Mouse (Mus musculus): ENCODE measurements around the gene BC052040. TPM values are rescaled to one million over a fixed set of nuclear protein-coding genes. Genes with fewer than 3 reads are reported as not detected.

The BC052040 gene
- polyA plus RNA-seq, 1 experiment from 2014 or later = 16.7 TPM

DNA sequence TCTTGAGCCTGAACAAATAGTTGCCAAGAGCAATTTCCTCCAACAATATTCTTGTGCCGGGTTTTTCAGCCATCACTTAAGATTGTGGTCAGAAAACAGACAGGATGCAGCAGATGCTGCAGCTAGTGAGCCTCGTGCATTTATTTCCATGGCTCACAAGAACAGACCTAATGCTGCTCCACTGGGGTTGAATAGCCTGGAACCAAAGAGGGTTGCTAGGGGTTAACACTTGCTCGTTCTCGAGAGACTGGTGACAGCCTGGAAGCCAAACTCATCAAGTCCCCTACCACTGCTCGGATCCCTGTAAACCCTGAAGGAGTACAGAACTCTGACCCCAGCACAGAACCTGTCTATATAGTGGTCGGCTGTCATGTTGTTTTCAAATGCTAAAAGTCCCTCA is 144.4 kb downstream of the BC052040 start:
- H3K9me3 ChIP-seq (replicated peaks; ENCODE audit: control insufficient read depth, low read length) = no peaks in the 10 kb centered on the region
- no peak for ATAC-seq (replicated peaks; ENCODE audit: insufficient number of reproducible peaks, low FRiP score, low TSS enrichment)
- peaks cover 8% of the 10 kb centered on the region for H3K4me1 ChIP-seq (ENCODE audit: control insufficient read depth, insufficient read depth, low read length)
- WGBS (ENCODE audit: insufficient replicate concordance) = 42% methylated on average over 6 of the region's 6 CpGs
- H3K27me3 ChIP-seq (ENCODE audit: control insufficient read depth, insufficient read depth, low read length) = no peaks in the 10 kb centered on the region
- H3K4me3 ChIP-seq (ENCODE audit: low read depth, low read length) = no peak overlapping the region
- no peak overlapping the region for H3K9ac ChIP-seq (ENCODE audit: low read depth, low read length)
- H3K27ac ChIP-seq (ENCODE audit: low read depth, low read length) = no peak overlapping the region
- 0 out of 2 replicates have a peak, but pooled peaks cover 2% of the 10 kb centered on the region for H3K36me3 ChIP-seq (ENCODE audit: control insufficient read depth, insufficient read depth, low read length)
- no peak overlapping the region for H3K4me2 ChIP-seq

GRCm38 (mm10) chr2:115726806-115727205 is 145.3 kb downstream of the BC052040 start:
- H3K9me3 ChIP-seq (replicated peaks; ENCODE audit: control insufficient read depth, low read length) = no peaks in the 10 kb centered on the region
- peaks cover 9% of the 10 kb centered on the region for H3K4me1 ChIP-seq (ENCODE audit: control insufficient read depth, insufficient read depth, low read length)
- H3K4me2 ChIP-seq = no peak overlapping the region
- H3K36me3 ChIP-seq (ENCODE audit: control insufficient read depth, insufficient read depth, low read length) = 0 out of 2 replicates have a peak, but pooled peaks cover 2% of the 10 kb centered on the region
- 80% methylated on average over 5 of the region's 5 CpGs for WGBS (ENCODE audit: insufficient replicate concordance)
- no peak overlapping the region for H3K9ac ChIP-seq (ENCODE audit: low read depth, low read length)
- ATAC-seq (replicated peaks; ENCODE audit: insufficient number of reproducible peaks, low FRiP score, low TSS enrichment) = no peak
- no peak overlapping the region for H3K4me3 ChIP-seq (ENCODE audit: low read depth, low read length)
- H3K27me3 ChIP-seq (ENCODE audit: control insufficient read depth, insufficient read depth, low read length) = no peaks in the 10 kb centered on the region
- no peak overlapping the region for H3K27ac ChIP-seq (ENCODE audit: low read depth, low read length)

- no peak for ATAC-seq (replicated peaks; ENCODE audit: insufficient number of reproducible peaks, low FRiP score, low TSS enrichment)
These were observed 147.1 kb downstream of the BC052040 start for GRCm38 (mm10) chr2:115728627-115729026.

DNA sequence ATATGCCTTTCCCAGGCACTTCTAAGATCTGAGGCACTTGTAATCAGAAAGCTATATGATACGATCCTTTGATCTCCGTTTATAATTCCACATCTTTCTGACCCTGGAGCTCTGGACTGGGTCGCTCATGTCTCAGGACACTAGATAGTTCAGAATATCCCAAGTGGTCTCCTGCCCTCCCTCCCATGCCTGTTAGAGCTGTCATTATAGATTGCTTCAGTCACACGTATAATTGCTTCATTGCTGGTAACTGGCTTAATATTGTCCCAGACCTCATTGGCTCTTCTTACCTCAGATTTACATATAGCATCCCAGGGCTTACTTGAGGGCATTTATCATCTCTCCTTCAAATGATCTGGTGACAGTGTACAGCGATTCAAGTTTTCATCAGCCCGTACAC is 149.0 kb downstream of the BC052040 start:
- 64% methylated on average over 6 of the region's 6 CpGs for WGBS (ENCODE audit: insufficient replicate concordance)
- H3K9ac ChIP-seq (ENCODE audit: low read depth, low read length) = no peak overlapping the region
- no peaks in the 10 kb centered on the region for H3K27me3 ChIP-seq (ENCODE audit: control insufficient read depth, insufficient read depth, low read length)
- H3K4me3 ChIP-seq (ENCODE audit: low read depth, low read length) = no peak overlapping the region
- H3K36me3 ChIP-seq (ENCODE audit: control insufficient read depth, insufficient read depth, low read length) = 0 out of 2 replicates have a peak, but pooled peaks cover 2% of the 10 kb centered on the region
- peaks cover 9% of the 10 kb centered on the region for H3K4me1 ChIP-seq (ENCODE audit: control insufficient read depth, insufficient read depth, low read length)
- ATAC-seq (replicated peaks; ENCODE audit: insufficient number of reproducible peaks, low FRiP score, low TSS enrichment) = no peak
- H3K27ac ChIP-seq (ENCODE audit: low read depth, low read length) = peak overlapping the region; percentile 54
- H3K9me3 ChIP-seq (replicated peaks; ENCODE audit: control insufficient read depth, low read length) = no peaks in the 10 kb centered on the region
- H3K4me2 ChIP-seq = no peak overlapping the region

More at GRCm38 (mm10) chr2:115728627-115729026, 147.1 kb downstream of the BC052040 start:
- Histone ChIP-seq H3K4me2 (no peak overlapping the region), H3K4me3 (ENCODE audit: low read depth, low read length) (no peak overlapping the region), H3K27me3 (ENCODE audit: control insufficient read depth, insufficient read depth, low read length) (no peaks in the 10 kb centered on the region), H3K27ac (ENCODE audit: low read depth, low read length) (no peak overlapping the region), H3K4me1 (ENCODE audit: control insufficient read depth, insufficient read depth, low read length) (peaks cover 9% of the 10 kb centered on the region), H3K36me3 (ENCODE audit: control insufficient read depth, insufficient read depth, low read length) (0 out of 2 replicates have a peak, but pooled peaks cover 2% of the 10 kb centered on the region), H3K9ac (ENCODE audit: low read depth, low read length) (no peak overlapping the region), H3K9me3 (replicated peaks; ENCODE audit: control insufficient read depth, low read length) (no peaks in the 10 kb centered on the region)
- 58% methylated on average over 6 of the region's 6 CpGs for WGBS (ENCODE audit: insufficient replicate concordance)

DNA sequence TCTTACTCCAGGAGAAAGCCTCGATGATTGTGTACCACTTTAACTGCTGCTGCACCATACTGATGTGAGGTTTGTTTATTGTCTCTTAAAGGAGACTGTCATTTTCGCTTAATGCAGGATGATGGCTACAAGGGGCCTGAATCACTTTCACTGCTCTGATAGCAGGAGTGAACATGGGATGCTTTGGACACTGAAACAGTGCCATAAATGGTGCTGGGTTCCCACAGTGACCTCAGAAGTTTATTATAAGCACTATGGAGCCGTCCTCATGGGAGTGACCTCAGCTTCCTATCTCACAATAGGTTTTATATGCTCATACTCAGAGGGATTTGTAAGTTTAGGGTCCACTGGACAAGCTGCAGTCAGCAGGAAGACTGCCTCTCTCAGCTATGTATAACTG is 149.7 kb downstream of the BC052040 start:
- peaks cover 7% of the 10 kb centered on the region for H3K4me1 ChIP-seq (ENCODE audit: control insufficient read depth, insufficient read depth, low read length)
- peak overlapping the region; percentile 54 for H3K27ac ChIP-seq (ENCODE audit: low read depth, low read length)
- H3K9me3 ChIP-seq (replicated peaks; ENCODE audit: control insufficient read depth, low read length) = no peaks in the 10 kb centered on the region
- no peak overlapping the region for H3K9ac ChIP-seq (ENCODE audit: low read depth, low read length)
- WGBS (ENCODE audit: insufficient replicate concordance) = 52% methylated on average over 3 of the region's 3 CpGs
- 0 out of 2 replicates have a peak, but pooled peaks cover 2% of the 10 kb centered on the region for H3K36me3 ChIP-seq (ENCODE audit: control insufficient read depth, insufficient read depth, low read length)
- no peaks in the 10 kb centered on the region for H3K27me3 ChIP-seq (ENCODE audit: control insufficient read depth, insufficient read depth, low read length)
- H3K4me3 ChIP-seq (ENCODE audit: low read depth, low read length) = no peak overlapping the region
- H3K4me2 ChIP-seq = no peak overlapping the region
- no peak for ATAC-seq (replicated peaks; ENCODE audit: insufficient number of reproducible peaks, low FRiP score, low TSS enrichment)

DNA sequence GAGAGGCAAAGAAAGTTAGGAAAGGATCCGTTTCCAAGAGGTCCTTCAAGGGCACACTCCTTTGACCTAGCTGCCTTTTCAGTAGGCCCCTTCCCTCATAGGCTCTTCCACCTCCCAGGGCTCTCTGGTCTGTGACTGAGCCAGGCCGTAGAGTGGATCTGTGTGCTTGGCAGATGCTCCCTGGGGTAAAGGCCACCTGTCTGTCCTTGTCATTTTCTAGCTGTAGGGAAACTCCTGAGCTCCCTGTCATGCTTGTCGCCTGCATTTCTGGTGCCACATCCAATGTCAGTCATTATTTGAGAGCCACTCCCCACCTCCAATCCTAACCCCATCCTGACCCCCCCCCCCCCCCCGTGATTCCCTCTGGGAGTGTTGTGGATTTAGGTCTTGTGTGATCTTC is 151.1 kb downstream of the BC052040 start:
- 83% methylated on average over 4 of the region's 4 CpGs for WGBS (ENCODE audit: insufficient replicate concordance)

DNA sequence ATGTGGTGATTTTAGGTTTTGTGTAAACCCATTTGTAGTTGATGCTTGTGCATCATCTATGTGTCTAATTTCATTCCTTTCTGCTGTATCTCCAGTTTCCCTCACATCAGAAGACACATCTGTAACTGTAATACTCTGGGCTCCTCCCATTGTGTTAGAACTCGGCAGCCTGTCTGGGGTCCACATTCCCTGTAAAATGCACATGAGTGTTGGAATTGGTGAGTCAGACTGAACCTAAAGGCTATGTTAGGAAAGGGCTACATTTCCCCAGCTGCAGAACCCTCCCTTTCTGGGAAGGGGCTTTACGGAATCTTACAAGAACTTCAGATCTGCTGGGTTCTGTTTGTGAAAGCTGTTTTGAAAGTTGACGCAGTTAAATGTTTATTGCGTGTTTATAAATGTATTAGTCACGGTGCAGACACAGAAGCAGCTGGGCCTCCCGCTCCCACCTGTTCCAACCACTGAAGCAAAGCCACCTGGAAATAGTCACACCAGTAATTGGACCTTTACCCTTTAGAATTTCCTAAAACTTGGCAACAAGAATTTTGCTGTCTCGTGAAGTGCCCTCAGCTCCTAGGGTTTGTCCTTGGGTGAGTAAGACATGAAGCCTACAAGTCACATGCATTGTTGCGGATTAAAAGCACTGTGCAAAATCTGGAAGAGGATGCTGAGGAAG is 151.6 kb downstream of the BC052040 start:
- WGBS (ENCODE audit: insufficient replicate concordance) = 83% methylated on average over 8 of the region's 8 CpGs

More for the DNA sequence above, 151.1 kb downstream of the BC052040 start:
- Histone ChIP-seq H3K36me3 (ENCODE audit: control insufficient read depth, insufficient read depth, low read length) (0 out of 2 replicates have a peak, but pooled peaks cover 2% of the 10 kb centered on the region), H3K9me3 (replicated peaks; ENCODE audit: control insufficient read depth, low read length) (no peaks in the 10 kb centered on the region), H3K9ac (ENCODE audit: low read depth, low read length) (no peak overlapping the region), H3K27me3 (ENCODE audit: control insufficient read depth, insufficient read depth, low read length) (no peaks in the 10 kb centered on the region), H3K27ac (ENCODE audit: low read depth, low read length) (no peak overlapping the region), H3K4me1 (ENCODE audit: control insufficient read depth, insufficient read depth, low read length) (peaks cover 7% of the 10 kb centered on the region), H3K4me3 (ENCODE audit: low read depth, low read length) (no peak overlapping the region), H3K4me2 (no peak overlapping the region)
- ATAC-seq (replicated peaks; ENCODE audit: insufficient number of reproducible peaks, low FRiP score, low TSS enrichment) = no peak

DNA sequence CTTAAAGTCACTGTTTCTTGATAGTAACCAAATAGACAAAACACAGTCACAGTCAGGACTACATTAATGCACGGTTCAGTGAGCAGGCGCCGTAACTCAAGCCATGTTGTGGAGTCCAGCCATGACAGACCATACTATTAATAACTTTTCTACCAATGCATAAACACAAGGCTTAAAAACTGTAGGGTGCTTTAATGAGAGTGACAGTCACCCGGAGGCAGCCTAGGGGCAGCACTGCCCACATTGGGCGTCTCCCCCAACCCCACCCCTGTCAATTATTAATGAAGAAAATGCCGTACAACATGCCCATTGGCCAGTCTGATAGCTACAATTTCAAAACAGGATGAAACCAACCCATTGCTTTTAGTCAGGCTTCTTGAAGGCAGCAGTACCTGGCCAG is 153.3 kb downstream of the BC052040 start:
- no peaks in the 10 kb centered on the region for H3K36me3 ChIP-seq (ENCODE audit: control insufficient read depth, insufficient read depth, low read length)
- H3K27ac ChIP-seq (ENCODE audit: low read depth, low read length) = no peak overlapping the region
- 91% methylated on average over 6 of the region's 6 CpGs for WGBS (ENCODE audit: insufficient replicate concordance)
- H3K4me3 ChIP-seq (ENCODE audit: low read depth, low read length) = no peak overlapping the region
- H3K4me1 ChIP-seq (ENCODE audit: control insufficient read depth, insufficient read depth, low read length) = peaks cover 7% of the 10 kb centered on the region
- H3K9me3 ChIP-seq (replicated peaks; ENCODE audit: control insufficient read depth, low read length) = no peaks in the 10 kb centered on the region
- no peak overlapping the region for H3K4me2 ChIP-seq
- no peak overlapping the region for H3K9ac ChIP-seq (ENCODE audit: low read depth, low read length)
- ATAC-seq (replicated peaks; ENCODE audit: insufficient number of reproducible peaks, low FRiP score, low TSS enrichment) = no peak
- no peaks in the 10 kb centered on the region for H3K27me3 ChIP-seq (ENCODE audit: control insufficient read depth, insufficient read depth, low read length)

More for the DNA sequence above, 151.6 kb downstream of the BC052040 start:
- Histone ChIP-seq H3K27ac (ENCODE audit: low read depth, low read length) (no peak overlapping the region), H3K4me3 (ENCODE audit: low read depth, low read length) (no peak overlapping the region), H3K27me3 (ENCODE audit: control insufficient read depth, insufficient read depth, low read length) (no peaks in the 10 kb centered on the region), H3K4me1 (ENCODE audit: control insufficient read depth, insufficient read depth, low read length) (peaks cover 7% of the 10 kb centered on the region), H3K9me3 (replicated peaks; ENCODE audit: control insufficient read depth, low read length) (no peaks in the 10 kb centered on the region), H3K4me2 (no peak overlapping the region), H3K36me3 (ENCODE audit: control insufficient read depth, insufficient read depth, low read length) (0 out of 2 replicates have a peak, but pooled peaks cover 1% of the 10 kb centered on the region), H3K9ac (ENCODE audit: low read depth, low read length) (no peak overlapping the region)
- no peak for ATAC-seq (replicated peaks; ENCODE audit: insufficient number of reproducible peaks, low FRiP score, low TSS enrichment)

GRCm38 (mm10) chr2:115736416-115736815 is 154.9 kb downstream of the BC052040 start:
- Histone ChIP-seq H3K27ac (ENCODE audit: low read depth, low read length) (no peak overlapping the region), H3K4me3 (ENCODE audit: low read depth, low read length) (no peak overlapping the region), H3K4me2 (no peak overlapping the region), H3K27me3 (ENCODE audit: control insufficient read depth, insufficient read depth, low read length) (no peaks in the 10 kb centered on the region), H3K9ac (ENCODE audit: low read depth, low read length) (no peak overlapping the region), H3K4me1 (ENCODE audit: control insufficient read depth, insufficient read depth, low read length) (no peaks in the 10 kb centered on the region), H3K9me3 (replicated peaks; ENCODE audit: control insufficient read depth, low read length) (no peaks in the 10 kb centered on the region), H3K36me3 (ENCODE audit: control insufficient read depth, insufficient read depth, low read length) (no peaks in the 10 kb centered on the region)
- ATAC-seq (replicated peaks; ENCODE audit: insufficient number of reproducible peaks, low FRiP score, low TSS enrichment) = no peak
- WGBS (ENCODE audit: insufficient replicate concordance) = 92% methylated on average over 3 of the region's 3 CpGs
